Mouse (Mus musculus): ENCODE measurements at regions not wholly inside any gene's neighbourhood (a gene's known extent, or its start where the extent isn't known, plus 50 kb on each side); places are given as distances from the start of the nearest gene placed in this dataset.

GRCm38 (mm10) chr5:37901861-37902291 lies 77.5 kb upstream of the Msx1 start:
- intact Hi-C loops (cut with DNase I): no loop called here
- no peak for DNase-seq

DNA sequence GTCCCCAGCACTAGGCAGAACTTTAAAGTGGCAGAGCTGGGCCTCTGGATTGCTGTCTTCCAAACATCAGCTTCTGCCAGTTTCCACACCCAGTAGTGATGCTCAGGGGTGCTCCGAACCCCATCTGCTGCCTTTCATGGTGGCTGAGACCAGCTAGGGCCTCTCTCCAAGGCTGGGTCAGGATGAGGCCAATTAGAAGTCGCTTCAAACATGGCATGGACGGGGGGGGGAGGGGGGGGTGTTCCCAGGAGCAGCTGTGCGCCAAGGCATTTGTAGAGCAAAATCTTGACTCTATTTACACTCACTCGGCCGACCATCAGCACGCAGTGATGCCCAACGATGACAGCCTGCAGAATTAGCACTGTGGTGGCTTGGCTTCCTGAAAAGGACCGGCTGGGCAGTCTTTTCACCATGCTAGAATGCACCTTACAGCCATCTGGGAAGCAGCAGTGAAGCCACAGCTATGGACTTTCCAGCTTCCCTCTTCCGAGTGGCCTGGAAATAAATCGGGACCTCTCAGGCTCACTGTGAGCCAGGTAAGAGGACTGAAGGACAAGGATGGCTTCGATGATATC lies 73.7 kb upstream of the Msx1 start:
- intact Hi-C loops (cut with DNase I): no loop called here

DNA sequence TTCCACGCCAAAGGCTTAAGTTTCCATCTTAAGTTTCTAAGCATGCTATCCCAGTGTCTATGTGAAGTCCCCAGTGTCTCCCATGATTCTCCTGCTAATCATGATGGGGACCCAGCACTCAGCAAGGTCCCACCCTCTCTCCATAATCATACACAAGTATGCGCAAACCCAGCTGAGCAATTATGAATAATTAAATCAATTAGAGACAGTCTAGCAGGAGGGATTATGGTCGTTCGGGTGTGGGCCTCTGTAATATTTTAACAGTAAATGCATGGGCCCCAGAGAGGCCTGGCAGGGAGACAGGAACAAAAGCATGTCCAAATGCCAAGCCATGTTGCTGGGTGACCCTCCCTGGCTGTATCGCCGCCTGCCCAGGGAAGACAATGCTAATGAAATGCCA lies 73.1 kb upstream of the Msx1 start:
- intact Hi-C loops (cut with DNase I): no loop called here
- DNase-seq: no peak

More for the DNA sequence above, 73.7 kb upstream of the Msx1 start:
- DNase-seq: no peak

DNA sequence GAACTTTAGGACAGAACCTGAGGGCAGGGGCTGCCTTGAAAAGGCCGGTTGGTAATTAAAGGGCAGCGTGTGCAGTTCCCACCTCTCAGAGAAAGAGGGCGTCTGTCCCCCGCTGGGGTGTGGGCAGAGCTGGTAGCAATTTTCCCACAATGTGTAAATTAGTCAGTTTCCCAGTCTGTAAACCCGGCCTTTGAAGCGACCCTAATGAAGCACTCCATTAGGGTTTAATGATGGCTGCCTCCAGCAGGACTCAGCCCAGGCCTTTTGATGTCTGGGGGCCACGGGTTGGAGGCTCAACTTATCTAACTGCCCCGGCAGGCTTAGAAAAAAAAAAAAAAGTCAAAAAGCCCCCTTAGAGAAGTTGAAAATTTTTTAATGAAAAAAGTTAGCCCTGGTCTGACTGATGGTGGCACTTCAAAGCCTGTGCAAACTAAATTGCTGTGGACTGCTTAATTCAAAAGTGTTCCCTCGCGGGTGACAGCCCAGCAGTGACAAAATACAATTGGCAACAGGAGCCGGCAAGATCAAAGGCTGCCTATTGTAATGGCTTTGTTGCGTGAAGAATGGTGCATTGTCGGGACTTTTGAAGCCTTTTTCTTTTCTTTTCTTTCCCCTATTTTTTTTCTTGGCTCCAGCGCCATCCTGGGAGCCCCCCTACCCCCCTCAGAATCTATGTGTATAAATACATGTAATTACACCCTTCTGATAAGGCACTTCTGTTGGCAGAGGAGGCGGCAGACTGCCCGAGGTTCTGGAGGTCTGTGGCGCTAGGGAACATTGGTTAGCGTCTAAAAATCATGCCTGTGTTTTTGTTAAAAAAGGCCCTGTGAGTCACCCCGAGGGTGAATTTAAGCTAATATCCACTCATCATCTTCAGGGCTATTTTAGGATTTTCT lies 71.3 kb upstream of the Msx1 start:
- no peak for DNase-seq
- intact Hi-C loops (cut with DNase I): no loop called here

DNA sequence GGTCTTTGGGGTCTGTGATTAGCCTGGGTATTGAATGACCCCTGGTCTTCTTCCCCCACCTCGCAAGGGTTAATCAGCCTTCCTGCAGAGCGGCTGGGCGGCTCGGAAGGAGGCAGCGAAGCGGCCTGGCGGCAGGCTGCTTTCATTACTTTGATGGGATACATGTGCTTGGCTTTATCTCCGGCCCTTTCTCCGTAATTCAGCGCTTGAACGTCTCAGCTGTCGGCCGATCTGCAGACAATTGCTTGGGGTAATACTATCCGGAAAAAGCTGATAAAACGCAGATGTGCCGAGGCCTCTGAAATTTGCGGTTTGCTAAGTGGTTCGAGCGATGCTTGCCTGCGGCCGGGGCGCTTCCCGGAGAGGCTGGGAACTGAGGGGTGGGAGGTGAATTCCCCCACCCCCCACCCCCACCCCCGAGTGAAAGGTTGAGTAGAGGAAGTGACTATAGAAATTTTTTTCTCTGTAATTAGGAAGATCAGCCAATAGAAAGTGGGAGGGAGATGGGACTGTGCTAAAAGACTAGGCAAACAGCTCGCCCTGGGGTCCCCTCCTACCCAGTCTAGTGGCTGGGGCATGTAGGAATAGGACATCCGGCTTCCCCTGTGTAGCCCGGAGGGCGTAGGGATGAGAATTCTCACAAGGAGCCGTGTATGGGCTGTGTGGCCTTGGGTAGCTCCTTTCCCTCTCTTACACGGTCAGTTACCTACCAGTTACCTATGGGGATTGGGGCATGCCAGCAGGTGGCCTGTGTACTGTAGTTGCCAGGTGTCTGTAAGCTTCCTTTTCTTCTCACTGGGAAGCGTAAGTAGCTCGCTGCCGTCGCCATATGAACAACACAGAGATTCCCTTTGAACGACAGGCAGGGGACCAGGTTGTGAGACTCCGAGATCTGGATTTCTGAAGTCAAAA lies 69.5 kb upstream of the Msx1 start:
- intact Hi-C loops (cut with DNase I): no loop called here
- DNase-seq: peak; percentile 13 to 29

DNA sequence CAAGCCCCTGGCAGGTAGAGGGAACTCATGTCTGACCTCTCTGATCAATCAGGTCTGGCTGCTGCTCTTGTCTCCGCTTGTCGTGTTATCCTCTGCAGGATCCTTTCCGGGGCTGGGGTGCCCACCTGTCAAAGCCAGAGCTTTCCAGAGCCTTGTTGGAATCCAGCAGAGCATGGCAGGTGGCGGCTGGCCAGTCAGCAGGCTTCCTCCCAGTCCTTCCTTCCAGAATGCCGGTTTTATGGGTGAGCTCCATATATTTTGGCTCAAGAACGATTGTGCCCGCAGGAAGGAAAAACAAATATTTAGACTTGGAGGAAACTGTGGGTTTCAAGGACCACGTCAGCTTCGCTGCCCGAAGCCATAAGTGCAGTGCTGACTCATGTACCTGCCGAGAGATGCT lies 66.3 kb upstream of the Msx1 start:
- DNase-seq: no peak
- intact Hi-C loops (cut with DNase I): no loop called here

DNA sequence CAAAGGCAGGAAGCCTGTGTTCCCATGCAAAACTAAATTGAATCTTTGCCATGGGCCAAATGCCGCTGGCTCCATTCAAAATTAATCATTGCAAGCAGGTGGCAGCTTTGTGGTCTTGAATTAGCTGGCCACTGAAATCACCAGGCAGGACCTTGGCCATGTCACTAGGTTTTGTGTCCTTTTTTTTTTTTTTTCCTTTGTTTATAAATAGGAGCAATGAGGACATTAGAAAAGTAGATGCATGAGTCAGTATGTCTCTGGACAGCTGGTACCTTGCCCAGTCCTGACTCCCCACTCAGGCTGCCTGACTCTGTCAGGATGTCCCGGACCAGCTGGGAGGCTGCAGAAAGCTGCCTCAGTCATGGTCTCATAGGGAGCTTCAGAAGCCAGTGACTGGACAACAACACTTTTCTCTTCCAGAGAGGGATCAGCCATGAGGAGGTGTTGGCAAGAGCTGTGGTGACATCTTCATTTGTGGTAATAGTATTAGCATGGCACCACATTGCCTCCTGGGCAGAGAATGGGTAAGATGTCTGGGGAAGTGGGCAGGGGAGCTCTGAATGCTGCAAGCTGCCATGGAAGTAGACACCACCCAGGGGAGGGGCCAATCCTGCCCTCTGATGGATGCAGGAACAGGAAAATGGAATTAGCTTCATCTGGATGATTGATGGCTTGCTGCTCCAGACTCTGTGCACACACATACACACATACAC lies 55.4 kb upstream of the Msx1 start:
- intact Hi-C loops (cut with DNase I): no loop called here
- peak; percentile 33 to 47 for DNase-seq

GRCm38 (mm10) chr5:37876240-37876639 lies 51.9 kb upstream of the Msx1 start:
- DNase-seq: no peak
- intact Hi-C loops (cut with DNase I): no loop called here

GRCm38 (mm10) chr5:37875452-37875851 lies 51.1 kb upstream of the Msx1 start:
- intact Hi-C loops (cut with DNase I): no loop called here
- DNase-seq: no peak

DNA sequence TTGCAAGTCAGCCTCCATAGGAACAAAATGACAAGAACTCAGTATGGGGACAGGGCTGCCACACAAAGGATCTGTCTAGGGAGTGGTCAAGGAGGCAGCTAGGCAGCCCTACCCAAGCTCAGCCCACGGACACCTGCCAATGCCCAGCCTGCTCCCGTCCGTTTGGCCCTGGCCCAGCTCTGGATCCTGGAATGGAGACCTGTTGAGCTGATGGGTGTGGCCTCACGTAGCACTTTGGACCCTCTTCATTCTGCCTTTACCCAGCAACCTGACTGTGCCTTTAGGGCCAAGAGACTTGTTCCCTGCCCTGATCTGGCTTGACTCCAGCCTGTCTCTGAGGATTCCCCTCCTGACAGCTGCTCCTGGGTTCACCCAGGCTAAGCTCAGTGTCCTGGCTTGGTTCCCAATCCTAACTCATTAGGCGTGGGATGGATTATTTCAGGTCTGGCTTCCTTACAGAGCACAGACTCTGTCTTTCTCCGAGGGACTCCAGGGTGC lies 50.5 kb upstream of the Msx1 start:
- intact Hi-C loops (cut with DNase I): no loop called here
- DNase-seq: peak; percentile 31 to 48

Measured in heart, postnatal 14 days (tissue).